Mouse (Mus musculus) heart, embryonic 14.5 days (tissue): Measurements from ENCODE around the gene Msi2. TPM values are rescaled to one million over a fixed set of nuclear protein-coding genes. Genes with fewer than 3 reads are reported as not detected.

ENCODE experiments used
- ATAC-seq: fragments of 200-750 bp; cut with Nextera tagmentation; 2 replicates; pipeline ENCODE4 v1.8.0; 2017; ENCODE audit warnings: low read depth, moderate TSS enrichment; ENCODE audit not compliant: insufficient number of reproducible peaks, insufficient read depth, low FRiP score
- H3K27ac ChIP-seq, 2 experiments: fragments of 200-500 bp in 1 of 2; fragments of 300-500 bp in 1 of 2; sonication (generic) in 1 of 2; replicated peaks in 1 of 2; 2 replicates each; pipeline ENCODE4 v1.5.1; 2012 to 2014; ENCODE audit warnings: low read depth in 2 of 2, low read length in 2 of 2, control low read depth in 1 of 2, mild to moderate bottlenecking in 1 of 2, mixed read lengths in 1 of 2; ENCODE audit not compliant: control insufficient read depth in 1 of 2, insufficient read depth in 1 of 2
- H3K27me3 ChIP-seq: fragments of 300-500 bp; sonication (generic); 2 replicates; pipeline ENCODE4 v1.6.1; 2014; ENCODE audit warnings: mild to moderate bottlenecking, low read length, control low read depth; ENCODE audit not compliant: control insufficient read depth, insufficient read depth
- H3K36me3 ChIP-seq: fragments of 300-500 bp; sonication (generic); 2 replicates; pipeline ENCODE4 v1.6.1; 2014; ENCODE audit warnings: mild to moderate bottlenecking, control low read depth, low read length, mixed read lengths; ENCODE audit not compliant: control insufficient read depth, insufficient read depth
- H3K4me1 ChIP-seq, 2 experiments: fragments of 200-500 bp in 1 of 2; fragments of 300-500 bp in 1 of 2; sonication (generic) in 1 of 2; 2 replicates each; pipeline ENCODE4 v1.6.1; 2012 to 2014; ENCODE audit warnings: low read length in 2 of 2, control low read depth in 1 of 2, mixed read lengths in 1 of 2; ENCODE audit not compliant: control insufficient read depth in 2 of 2, insufficient read depth in 2 of 2
- H3K4me2 ChIP-seq: fragments of 300-500 bp; sonication (generic); 2 replicates; pipeline ENCODE4 v1.6.1; 2014; ENCODE audit warnings: mild to moderate bottlenecking, low read length
- H3K4me3 ChIP-seq, 2 experiments: fragments of 200-500 bp in 1 of 2; fragments of 300-500 bp in 1 of 2; sonication (generic) in 1 of 2; 2 replicates each; pipeline ENCODE4 v1.5.1; 2012 to 2014; ENCODE audit warnings: low read length in 2 of 2, mild to moderate bottlenecking in 2 of 2, control low read depth in 1 of 2, low read depth in 1 of 2, moderate library complexity in 1 of 2; ENCODE audit not compliant: control insufficient read depth in 1 of 2, insufficient read depth in 1 of 2
- H3K9ac ChIP-seq: fragments of 300-500 bp; sonication (generic); 2 replicates; pipeline ENCODE4 v1.6.1; 2014; ENCODE audit warnings: mild to moderate bottlenecking, low read length
- H3K9me3 ChIP-seq: fragments of 300-500 bp; sonication (generic); 2 replicates; pipeline ENCODE4 v1.6.1; 2016; ENCODE audit warnings: low read length, control low read depth; ENCODE audit not compliant: control insufficient read depth
- WGBS: fragments of 180-500 bp; shearing (Covaris S2); extraction: QIAGEN DNeasy Blood & Tissue Kit; methylation state at CpG from one replicate; pipeline ENCODE4 v1.1.7; 2014; 5-methylcytosine and 5-hydroxymethylcytosine counted together
- polyA plus RNA-seq: library from polyadenylated mRNA; unstranded; fragments of >200 nt; fragmentation: Nextera tagmentation; extraction: Ambion mirVana; gene quantifications from 2 replicates; pipeline ENCODE4 v1.2.1, GENCODE M21; 2014

Msi2 gene
- polyA plus RNA-seq, 1 experiment from 2014 or later = 20.9 TPM

DNA sequence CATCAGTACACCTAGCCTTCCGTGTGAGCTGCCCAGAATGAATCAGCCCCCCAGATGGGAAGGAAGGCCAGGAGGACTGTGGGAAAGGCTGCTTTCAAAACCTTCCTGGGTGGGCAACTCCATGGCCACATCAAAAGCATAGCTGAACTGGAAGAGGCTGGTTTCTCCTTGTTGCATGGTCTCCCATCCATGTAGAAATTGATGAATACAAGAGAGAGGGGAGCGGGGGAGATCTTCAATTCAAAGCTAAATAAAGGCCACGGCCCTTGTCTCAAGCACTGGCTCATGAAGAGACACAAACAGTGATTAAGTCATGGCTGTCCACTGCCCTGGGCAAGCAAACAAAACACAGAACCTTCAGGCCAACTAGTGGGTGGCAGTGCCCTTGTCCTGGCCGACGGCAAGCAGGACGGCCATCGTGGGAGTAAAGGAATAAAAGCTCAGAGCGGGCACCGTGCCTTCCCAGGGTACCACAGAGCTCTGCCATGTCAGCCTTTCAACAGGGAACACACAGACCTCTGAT, 129.6 kb downstream of the Msi2 start:
- peaks cover 23% of the 10 kb centered on the region for H3K36me3 ChIP-seq
- WGBS = 89% methylated on average over 9 of the region's 9 CpGs
- H3K9me3 ChIP-seq = no peaks in the 10 kb centered on the region
- no peak for ATAC-seq
- no peak overlapping the region for H3K27ac ChIP-seq
- H3K4me3 ChIP-seq = no peak overlapping the region
- H3K4me1 ChIP-seq = peaks cover 25 to 55% of the 10 kb centered on the region in 2 experiments
- H3K27me3 ChIP-seq = no peaks in the 10 kb centered on the region
- H3K4me2 ChIP-seq = no peak overlapping the region
- no peak overlapping the region for H3K9ac ChIP-seq

- Histone ChIP-seq H3K27me3 (no peaks in the 10 kb centered on the region), H3K9ac (no peak overlapping the region), H3K36me3 (peaks cover 23% of the 10 kb centered on the region), H3K27ac (no peak overlapping the region), H3K4me3 (no peak overlapping the region), H3K4me2 (no peak overlapping the region), H3K9me3 (no peaks in the 10 kb centered on the region), H3K4me1 (peaks cover 34 to 63% of the 10 kb centered on the region in 2 experiments)
- 85% methylated on average over 5 of the region's 5 CpGs for WGBS
- ATAC-seq = no peak
These were observed 130.6 kb downstream of the Msi2 start for GRCm38 (mm10) chr11:88587710-88588109.

DNA sequence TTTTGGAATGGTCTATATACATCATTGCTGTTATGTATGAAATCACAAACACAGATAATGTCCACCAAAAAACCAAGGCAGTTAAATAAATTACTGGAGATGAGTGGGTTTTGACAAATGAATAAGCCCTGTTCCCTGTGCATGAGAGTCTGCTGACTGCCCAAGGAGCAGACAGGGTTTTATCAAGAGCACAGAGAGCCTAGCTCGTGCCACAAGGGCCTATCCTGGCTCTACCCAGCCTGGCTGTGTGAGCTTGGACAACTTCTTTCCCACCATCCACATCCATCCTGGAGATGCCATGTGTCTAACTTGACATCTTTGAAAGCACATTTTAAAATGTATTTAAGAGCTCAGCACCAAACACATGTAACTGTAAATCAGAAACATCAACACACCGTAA, 132.4 kb downstream of the Msi2 start:
- ATAC-seq = no peak
- Histone ChIP-seq H3K4me2 (no peak overlapping the region), H3K9me3 (no peaks in the 10 kb centered on the region), H3K27ac (peak overlapping the region; percentile 9 to 87; a peak in 3 of 4 replicates), H3K36me3 (peaks cover 23% of the 10 kb centered on the region), H3K27me3 (no peaks in the 10 kb centered on the region), H3K9ac (no peak overlapping the region; the same call in 1 of the 2 replicates), H3K4me1 (peaks cover 42 to 74% of the 10 kb centered on the region in 2 experiments), H3K4me3 (no peak overlapping the region)
- WGBS = 51% methylated on average over 2 of the region's 2 CpGs

DNA sequence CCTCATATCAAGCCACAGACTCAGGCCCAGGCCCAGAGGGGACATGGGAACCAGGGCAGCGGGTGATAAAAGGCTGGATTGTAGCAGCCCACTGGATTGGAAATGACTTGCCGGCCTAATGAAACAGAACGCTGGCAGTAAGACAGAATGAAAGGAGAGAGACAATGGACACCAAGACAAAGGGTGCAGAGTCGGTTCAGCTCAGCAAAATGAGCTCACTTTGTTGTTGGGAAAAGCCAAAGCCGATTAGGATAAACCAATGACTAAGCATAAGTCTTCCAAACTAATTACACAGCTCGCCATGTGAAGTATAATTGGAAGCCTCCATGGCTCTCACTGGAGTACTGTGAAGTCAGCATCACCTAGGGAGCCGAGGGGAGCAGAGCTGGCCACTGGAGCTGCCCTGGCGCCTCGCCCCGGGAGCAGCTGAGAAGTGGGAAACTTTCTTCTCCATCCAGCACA, 133.1 kb downstream of the Msi2 start:
- Histone ChIP-seq H3K27me3 (no peaks in the 10 kb centered on the region), H3K9ac (peak overlapping the region; percentile 49), H3K4me2 (no peak overlapping the region; the same call in 1 of the 2 replicates), H3K27ac (peak overlapping the region; percentile 46 to 87), H3K36me3 (peaks cover 22% of the 10 kb centered on the region), H3K9me3 (no peaks in the 10 kb centered on the region), H3K4me3 (no peak overlapping the region), H3K4me1 (peaks cover 42 to 72% of the 10 kb centered on the region in 2 experiments)
- ATAC-seq = no peak
- WGBS = 17% methylated on average over 10 of the region's 10 CpGs

GRCm38 (mm10) chr11:88583866-88584265, 134.4 kb downstream of the Msi2 start:
- H3K9me3 ChIP-seq = no peaks in the 10 kb centered on the region
- H3K4me2 ChIP-seq = peak overlapping the region; percentile 41; the same call in 1 of the 2 replicates
- no peaks in the 10 kb centered on the region for H3K27me3 ChIP-seq
- peak overlapping the region; percentile 46 to 87 for H3K27ac ChIP-seq
- H3K4me3 ChIP-seq = no peak overlapping the region
- H3K9ac ChIP-seq = peak overlapping the region; percentile 49; the same call in 1 of the 2 replicates
- peaks cover 9% of the 10 kb centered on the region for H3K36me3 ChIP-seq
- H3K4me1 ChIP-seq = peaks cover 42 to 72% of the 10 kb centered on the region in 2 experiments
- no peak for ATAC-seq
- WGBS = 15% methylated on average over 6 of the region's 6 CpGs

DNA sequence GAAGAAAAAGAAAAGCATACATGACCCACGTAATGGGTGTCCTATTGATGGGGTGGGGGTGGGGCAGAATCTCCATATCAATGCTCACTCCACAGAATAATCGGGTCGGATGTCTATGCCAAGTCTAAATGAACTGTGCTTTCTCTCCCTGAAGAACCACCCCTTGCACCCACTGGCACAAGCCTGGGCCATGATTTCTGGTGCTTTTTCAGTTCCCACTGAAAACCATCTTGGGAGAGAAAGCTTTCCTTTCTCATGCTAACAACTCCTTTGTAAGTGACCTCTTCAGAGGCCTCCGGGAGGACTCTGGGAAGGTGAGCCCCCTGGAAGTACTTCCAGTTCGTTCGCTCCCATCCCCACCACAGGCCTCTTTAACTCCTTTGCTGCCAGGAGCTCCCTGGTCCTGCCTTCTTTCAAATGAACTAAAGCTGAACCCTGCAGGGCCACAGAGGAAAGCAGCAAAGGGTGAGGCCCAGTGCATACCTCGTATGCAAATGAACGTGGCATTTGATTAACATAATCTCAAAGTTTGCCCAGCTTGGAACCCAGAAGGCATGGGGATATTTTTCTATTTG, 135.0 kb downstream of the Msi2 start:
- no peaks in the 10 kb centered on the region for H3K9me3 ChIP-seq
- peaks cover 42 to 73% of the 10 kb centered on the region in 2 experiments for H3K4me1 ChIP-seq
- WGBS = 14% methylated on average over 8 of the region's 8 CpGs
- no peak for ATAC-seq
- H3K9ac ChIP-seq = peak overlapping the region; percentile 39
- H3K27ac ChIP-seq = peak overlapping the region; percentile 85 to 87
- no peaks in the 10 kb centered on the region for H3K27me3 ChIP-seq
- peaks cover 4% of the 10 kb centered on the region; the same call in 1 of the 2 replicates for H3K36me3 ChIP-seq
- no peak overlapping the region for H3K4me3 ChIP-seq
- H3K4me2 ChIP-seq = peak overlapping the region; percentile 41

GRCm38 (mm10) chr11:88582781-88583180, 135.5 kb downstream of the Msi2 start:
- no peak overlapping the region for H3K4me3 ChIP-seq
- peak overlapping the region; percentile 52; the same call in 1 of the 2 replicates for H3K9ac ChIP-seq
- H3K27me3 ChIP-seq = no peaks in the 10 kb centered on the region
- ATAC-seq = no peak
- peak overlapping the region; percentile 41 for H3K4me2 ChIP-seq
- 19% methylated on average over 7 of the region's 7 CpGs for WGBS
- H3K36me3 ChIP-seq = no peaks in the 10 kb centered on the region
- H3K4me1 ChIP-seq = peaks cover 41 to 75% of the 10 kb centered on the region in 2 experiments
- H3K9me3 ChIP-seq = no peaks in the 10 kb centered on the region
- peak overlapping the region; percentile 85 to 87 for H3K27ac ChIP-seq
